Mouse (Mus musculus) thymus, adult 2 months (tissue): ENCODE data around the gene Ltbp2. TPM values are rescaled to one million over a fixed set of nuclear protein-coding genes. Genes with fewer than 3 reads are reported as not detected.
A peak's percentile ranks its signal among the peaks of the same experiment; 100 is the strongest.

Experiments
- DNase-seq: peaks from one replicate; pipeline ENCODE4 v3.0.0; 2021
- H3K27ac ChIP-seq: fragments of 200-500 bp; 2 replicates; pipeline ENCODE4 v1.5.1; 2012; ENCODE audit warnings: low read length, control low read depth; ENCODE audit not compliant: control insufficient read depth, insufficient read depth
- H3K27me3 ChIP-seq: fragments of 200-500 bp; 2 replicates; pipeline ENCODE4 v1.6.1; 2012; ENCODE audit warnings: mild to moderate bottlenecking, low read length, moderate library complexity, mixed read lengths; ENCODE audit not compliant: control insufficient read depth, insufficient read depth
- H3K36me3 ChIP-seq: fragments of 200-500 bp; 2 replicates; pipeline ENCODE4 v1.6.1; 2012; ENCODE audit warnings: mild to moderate bottlenecking, low read length, moderate library complexity; ENCODE audit not compliant: control insufficient read depth, insufficient read depth
- H3K4me1 ChIP-seq: fragments of 200-500 bp; replicated peaks from 2 replicates; pipeline ENCODE4 v1.6.1; 2012; ENCODE audit warnings: low read length; ENCODE audit not compliant: control insufficient read depth, insufficient read depth
- H3K4me3 ChIP-seq: fragments of 200-500 bp; 2 replicates; pipeline ENCODE4 v1.5.1; 2012; ENCODE audit warnings: mild to moderate bottlenecking, low read length, control low read depth, moderate library complexity; ENCODE audit not compliant: control insufficient read depth, insufficient read depth
- CTCF ChIP-seq: fragments of 200-500 bp; IDR thresholded peaks from 2 replicates; pipeline ENCODE4 v1.5.1; 2012; ENCODE audit warnings: mild to moderate bottlenecking, control low read depth, low read length, moderate library complexity, borderline replicate concordance; ENCODE audit not compliant: control insufficient read depth, poor library complexity, insufficient read depth; ENCODE audit errors: extremely low read depth
- POLR2A ChIP-seq: fragments of 200-500 bp; IDR thresholded peaks from 2 replicates; pipeline ENCODE4 v1.6.1; 2012; ENCODE audit warnings: mild to moderate bottlenecking, low read length, control low read depth, moderate library complexity; ENCODE audit not compliant: control insufficient read depth, poor library complexity, insufficient read depth; ENCODE audit errors: extremely low read depth
- WGBS: fragments of 180-500 bp; shearing (Covaris S2); methylation state at CpG from one replicate; pipeline ENCODE4 v1.1.7; 2018; 5-methylcytosine and 5-hydroxymethylcytosine counted together
- polyA plus RNA-seq: library from polyadenylated mRNA; depleted of rRNA; stranded (reverse); fragments of >200 nt; gene quantifications from 2 replicates; pipeline ENCODE4 v1.2.3, GENCODE M21; 2012

Ltbp2 gene
- polyA plus RNA-seq, 1 experiment, result 14.3 TPM

GRCm38 (mm10) chr12:84841158-84842140 is 34.9 kb downstream of the Ltbp2 start:
- Histone ChIP-seq H3K4me3 (no peak overlapping the region), H3K36me3 (no peaks in the 10 kb centered on the region), H3K4me1 (peaks cover 13% of the 10 kb centered on the region), H3K27ac (no peak overlapping the region), H3K27me3 (no peaks in the 10 kb centered on the region)
- DNase-seq, result no peak
- WGBS, result 94% methylated on average over 15 of the region's 15 CpGs
- no peak for TF ChIP-seq CTCF
- TF ChIP-seq POLR2A, result no peak

DNA sequence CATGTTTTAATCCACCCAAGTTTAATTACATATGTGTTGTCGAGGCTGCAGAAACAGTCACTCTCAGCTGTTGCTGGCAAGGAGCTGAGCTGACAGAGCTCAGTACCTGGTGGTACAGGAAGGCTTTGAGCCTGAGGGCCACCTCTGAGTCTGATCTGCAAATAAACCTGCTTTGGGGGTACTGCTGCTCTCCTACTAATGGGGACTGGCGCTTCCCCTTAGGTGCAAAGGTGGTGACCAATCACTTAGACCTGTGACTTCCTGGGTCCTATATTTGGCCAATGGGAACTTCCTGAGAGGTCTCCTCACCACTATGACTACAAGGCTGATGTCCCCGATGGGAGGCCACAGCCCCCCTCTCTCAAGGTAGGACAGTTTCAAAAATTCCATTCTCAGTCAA is 35.6 kb downstream of the Ltbp2 start:
- Histone ChIP-seq H3K27me3 (no peaks in the 10 kb centered on the region), H3K4me1 (peaks cover 13% of the 10 kb centered on the region), H3K27ac (no peak overlapping the region), H3K36me3 (no peaks in the 10 kb centered on the region), H3K4me3 (no peak overlapping the region)
- no peak for TF ChIP-seq CTCF
- TF ChIP-seq POLR2A, result no peak
- peak; percentile 5 for DNase-seq
- WGBS, result 52% methylated on average over 3 of the region's 3 CpGs

- Histone ChIP-seq H3K27ac (no peak overlapping the region), H3K27me3 (no peaks in the 10 kb centered on the region), H3K4me1 (peaks cover 13% of the 10 kb centered on the region), H3K4me3 (no peak overlapping the region), H3K36me3 (no peaks in the 10 kb centered on the region)
- TF ChIP-seq POLR2A (no peak), CTCF (no peak)
- WGBS, result 92% methylated on average over 4 of the region's 4 CpGs
- no peak for DNase-seq
These were observed 36.4 kb downstream of the Ltbp2 start for GRCm38 (mm10) chr12:84839965-84840364.

DNA sequence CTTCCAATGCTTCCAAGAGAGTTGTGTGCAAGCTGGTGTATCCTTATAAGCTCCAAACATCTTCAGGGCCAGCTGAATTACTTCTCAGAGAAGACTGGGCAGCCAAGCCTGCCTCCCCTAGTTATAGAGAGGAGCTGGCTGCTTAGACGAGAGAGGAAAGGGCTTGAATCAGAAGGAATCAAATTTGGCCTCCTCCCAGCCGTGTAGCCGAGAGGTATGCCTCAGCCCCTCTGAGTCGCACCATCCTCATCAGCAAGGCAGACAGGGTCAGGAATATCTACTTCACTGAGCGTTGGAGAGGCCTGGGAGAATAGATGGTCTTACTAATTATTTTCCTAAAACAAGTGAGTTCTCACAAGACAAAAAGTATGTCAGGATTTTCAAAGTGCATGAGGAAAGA is 40.7 kb downstream of the Ltbp2 start:
- Histone ChIP-seq H3K4me1 (peaks cover 7% of the 10 kb centered on the region), H3K27ac (no peak overlapping the region), H3K4me3 (no peak overlapping the region), H3K36me3 (no peaks in the 10 kb centered on the region), H3K27me3 (no peaks in the 10 kb centered on the region)
- no peak for TF ChIP-seq CTCF
- no peak for TF ChIP-seq POLR2A
- 92% methylated on average over 5 of the region's 5 CpGs for WGBS
- no peak for DNase-seq

DNA sequence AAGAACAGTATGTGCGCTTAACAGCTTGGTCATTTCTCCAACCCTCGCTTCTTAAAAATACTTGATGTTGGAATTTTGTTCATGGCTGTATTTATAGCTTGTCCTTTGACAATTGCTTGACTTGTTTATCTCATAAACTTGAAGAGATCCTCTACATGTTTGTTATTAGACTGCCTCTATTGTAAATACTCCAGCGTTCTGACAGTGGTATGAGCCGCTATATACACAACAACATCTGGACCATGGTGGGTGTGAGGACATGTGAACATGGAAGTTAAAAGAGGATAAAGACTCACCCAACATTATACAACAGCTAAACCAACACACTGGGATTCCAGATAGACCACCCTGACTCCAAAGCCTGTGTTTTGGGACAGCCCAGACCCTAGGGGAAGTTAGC is 41.6 kb downstream of the Ltbp2 start:
- no peak for DNase-seq
- H3K4me3 ChIP-seq, result no peak overlapping the region
- H3K36me3 ChIP-seq, result no peaks in the 10 kb centered on the region
- H3K27ac ChIP-seq, result no peak overlapping the region
- no peaks in the 10 kb centered on the region for H3K27me3 ChIP-seq
- no peak for TF ChIP-seq POLR2A
- TF ChIP-seq CTCF, result no peak
- whole genome bisulfite sequencing, result 96% methylated on average over 4 of the region's 4 CpGs
- no peaks in the 10 kb centered on the region for H3K4me1 ChIP-seq

- Histone ChIP-seq H3K27me3 (no peaks in the 10 kb centered on the region), H3K36me3 (no peaks in the 10 kb centered on the region), H3K27ac (no peak overlapping the region), H3K4me1 (no peaks in the 10 kb centered on the region), H3K4me3 (no peak overlapping the region)
- TF ChIP-seq CTCF, result no peak
- TF ChIP-seq POLR2A, result no peak
- 93% methylated on average over 10 of the region's 10 CpGs for WGBS
- no peak for DNase-seq
These were observed 44.7 kb downstream of the Ltbp2 start for GRCm38 (mm10) chr12:84831648-84832047.
